Mouse (Mus musculus): ENCODE measurements around the gene Trp53bp2. TPM values are rescaled to one million over a fixed set of nuclear protein-coding genes. Genes with fewer than 3 reads are reported as not detected.

Trp53bp2 gene
- 16.0 and 19.4 TPM in 2 replicates for polyA plus RNA-seq (2015; fragmentation: Nextera tagmentation; extraction: Ambion mirVana)

DNA sequence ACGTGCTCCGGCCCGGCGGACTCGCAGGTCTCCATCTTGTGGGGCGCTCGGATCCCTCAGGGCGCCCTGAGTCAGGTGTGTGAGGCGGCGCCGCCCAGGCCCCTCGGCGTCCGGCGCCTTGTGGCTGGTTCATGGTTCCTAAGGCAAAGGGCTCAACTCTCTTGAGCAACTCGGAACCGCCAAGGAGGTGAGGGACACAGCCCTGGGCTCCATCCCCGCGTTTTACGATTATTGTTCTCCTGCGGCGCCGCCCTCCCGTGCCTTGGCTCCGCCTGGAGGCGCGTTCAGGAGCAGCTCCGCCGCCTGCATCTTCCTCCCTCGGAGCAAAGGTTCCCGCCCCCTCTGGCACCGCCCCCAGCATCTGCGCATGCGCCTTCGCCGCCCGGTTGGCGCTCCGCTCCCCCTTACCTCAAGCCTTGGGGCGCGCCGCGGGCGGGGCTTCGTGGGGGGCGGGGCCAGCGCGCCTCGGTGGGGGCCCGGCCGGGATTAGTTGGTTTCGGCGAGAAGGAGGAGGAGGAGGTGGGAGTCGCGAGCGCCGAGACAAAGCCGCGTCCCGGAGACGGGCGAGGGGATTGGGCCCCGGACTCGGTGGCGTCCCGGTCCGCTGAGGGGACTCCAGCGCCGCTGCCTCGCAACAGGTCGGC, at the start of gene Trp53bp2:
TSS of gene Trp53bp2 (plus strand) at position 489 of the 644 bp plus-strand sequence.
- Histone ChIP-seq H3K4me2 (ENCODE audit: low read length) (peak within 1 kb of the TSS; percentile 79), H3K36me3 (ENCODE audit: control insufficient read depth, insufficient read depth, low read length) (no peaks in the 10 kb centered on the region), H3K27ac (ENCODE audit: low read length) (peak within 1 kb of the TSS; percentile 98), H3K9me3 (replicated peaks; ENCODE audit: control insufficient read depth, low read length, poor library complexity, severe bottlenecking) (no peaks in the 10 kb centered on the region), H3K9ac (ENCODE audit: low read depth, low read length) (peak within 1 kb of the TSS; percentile 93), H3K4me1 (ENCODE audit: control insufficient read depth, insufficient read depth, low read length) (peaks cover 26% of the 10 kb centered on the region), H3K27me3 (ENCODE audit: control insufficient read depth, insufficient read depth, low read depth, low read length) (no peaks in the 10 kb centered on the region), H3K4me3 (ENCODE audit: low read depth, low read length) (peak within 1 kb of the TSS; percentile 94)
- peak; percentile 97 for ATAC-seq
- WGBS, result under 1% methylated on average over 66 of the region's 71 CpGs

DNA sequence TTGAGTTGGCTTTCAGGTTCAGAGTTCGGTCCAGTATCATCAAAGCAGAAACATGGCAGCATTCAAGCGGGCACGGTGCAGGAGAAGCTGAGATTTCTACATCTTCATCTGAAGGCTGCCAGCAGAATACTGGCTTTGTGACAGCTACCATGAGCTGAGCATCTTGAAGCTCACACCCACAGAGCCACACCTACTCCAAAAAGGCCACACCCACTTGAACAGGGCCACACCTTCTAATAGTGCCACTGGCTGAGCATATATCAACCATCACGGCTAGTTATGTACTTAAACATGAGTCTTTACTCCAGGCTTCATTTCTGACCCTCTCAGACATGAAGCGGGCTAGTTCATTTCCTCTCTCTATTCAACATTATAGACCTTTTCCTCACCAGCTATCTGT, 46.3 kb upstream of the Trp53bp2 start:
- 92% methylated on average over 5 of the region's 5 CpGs for WGBS
- Histone ChIP-seq H3K9ac (ENCODE audit: low read depth, low read length) (no peak overlapping the region), H3K27me3 (ENCODE audit: control insufficient read depth, insufficient read depth, low read depth, low read length) (no peaks in the 10 kb centered on the region), H3K4me1 (ENCODE audit: control insufficient read depth, insufficient read depth, low read length) (no peaks in the 10 kb centered on the region), H3K4me3 (ENCODE audit: low read depth, low read length) (no peak overlapping the region), H3K27ac (ENCODE audit: low read length) (no peak overlapping the region), H3K9me3 (replicated peaks; ENCODE audit: control insufficient read depth, low read length, poor library complexity, severe bottlenecking) (no peaks in the 10 kb centered on the region), H3K4me2 (ENCODE audit: low read length) (no peak overlapping the region), H3K36me3 (ENCODE audit: control insufficient read depth, insufficient read depth, low read length) (no peaks in the 10 kb centered on the region)
- ATAC-seq, result no peak

DNA sequence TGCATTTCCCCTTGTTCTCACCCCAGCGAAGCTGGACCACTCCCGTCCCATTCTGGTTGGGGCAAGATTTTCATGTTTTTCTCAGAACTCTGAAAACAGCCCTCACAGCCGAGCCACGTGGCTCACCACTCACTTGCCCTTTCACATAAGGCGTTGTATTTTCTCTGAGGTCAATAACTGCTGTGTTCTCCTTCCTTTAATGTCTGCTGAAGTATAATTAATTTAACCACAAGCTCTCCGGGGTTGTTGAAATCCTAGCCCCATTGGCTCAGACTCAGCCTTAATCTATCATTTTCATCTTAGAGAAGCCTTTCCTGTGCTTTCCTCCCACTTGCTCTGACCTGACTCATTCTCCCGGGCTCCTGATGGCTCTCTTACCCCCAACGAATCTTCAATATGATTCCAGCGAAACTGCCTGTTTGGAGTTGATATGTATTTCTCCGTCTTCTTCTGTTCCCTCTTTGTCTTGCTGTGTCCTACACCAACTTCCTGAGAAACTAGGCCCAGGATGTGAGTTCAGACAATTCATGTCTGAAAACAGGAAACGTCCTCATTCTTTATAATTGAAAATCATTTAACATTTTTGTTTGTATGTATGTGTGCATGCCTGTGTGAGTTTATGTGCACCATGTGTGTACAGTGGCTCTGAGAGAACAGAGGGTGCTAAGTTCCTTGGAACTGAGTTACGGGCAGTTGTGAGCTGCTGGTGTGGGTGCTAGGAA, 45.1 kb upstream of the Trp53bp2 start:
- Histone ChIP-seq H3K36me3 (ENCODE audit: control insufficient read depth, insufficient read depth, low read length) (no peaks in the 10 kb centered on the region), H3K9me3 (replicated peaks; ENCODE audit: control insufficient read depth, low read length, poor library complexity, severe bottlenecking) (no peaks in the 10 kb centered on the region), H3K27me3 (ENCODE audit: control insufficient read depth, insufficient read depth, low read depth, low read length) (no peaks in the 10 kb centered on the region), H3K4me2 (ENCODE audit: low read length) (no peak overlapping the region), H3K9ac (ENCODE audit: low read depth, low read length) (no peak overlapping the region), H3K27ac (ENCODE audit: low read length) (no peak overlapping the region), H3K4me3 (ENCODE audit: low read depth, low read length) (no peak overlapping the region), H3K4me1 (ENCODE audit: control insufficient read depth, insufficient read depth, low read length) (no peaks in the 10 kb centered on the region)
- 71% methylated on average over 12 of the region's 12 CpGs for WGBS
- no peak for ATAC-seq

DNA sequence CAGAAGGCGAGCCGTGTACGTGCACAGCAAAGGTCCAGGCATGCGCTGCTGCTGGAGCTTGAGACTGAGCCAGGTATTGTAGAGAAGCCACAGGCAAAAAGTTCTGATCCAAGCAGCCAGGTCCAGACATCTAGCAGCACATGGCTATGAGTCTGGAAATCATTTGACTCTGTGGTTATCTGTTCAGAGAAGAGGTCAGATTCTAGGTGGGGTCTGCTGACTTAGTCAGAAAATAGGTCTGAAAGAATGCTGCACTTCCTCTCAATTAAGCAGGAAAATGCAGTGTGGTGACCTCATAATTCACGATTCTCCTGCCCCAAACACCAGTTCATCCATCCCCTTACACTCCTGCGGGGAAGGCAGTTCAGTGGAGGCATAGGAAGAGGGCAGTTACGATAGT, 40.7 kb upstream of the Trp53bp2 start:
- ATAC-seq, result no peak
- H3K36me3 ChIP-seq (ENCODE audit: control insufficient read depth, insufficient read depth, low read length), result no peaks in the 10 kb centered on the region
- WGBS, result 83% methylated on average over 7 of the region's 7 CpGs

DNA sequence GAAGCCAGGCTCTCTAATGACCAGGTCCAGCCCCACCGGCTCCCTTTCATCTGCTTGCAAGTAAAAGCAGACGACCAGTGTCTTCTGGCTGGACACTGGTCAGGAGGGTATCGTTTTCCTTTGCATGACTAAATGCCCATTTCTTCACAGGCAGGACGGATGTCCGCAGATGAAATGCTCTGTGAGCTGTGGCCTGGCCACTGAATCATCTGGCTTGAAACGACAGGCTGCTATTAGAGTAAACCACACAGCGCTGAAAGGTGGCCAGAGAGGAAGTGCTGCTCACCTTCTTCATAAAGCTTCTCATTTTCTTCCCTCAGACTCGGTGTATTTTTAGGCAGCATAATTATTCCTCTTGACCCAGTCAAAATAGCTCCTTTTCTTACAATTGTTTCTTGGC, 40.2 kb upstream of the Trp53bp2 start:
- H3K4me2 ChIP-seq (ENCODE audit: low read length), result no peak overlapping the region
- no peak overlapping the region for H3K9ac ChIP-seq (ENCODE audit: low read depth, low read length)
- 78% methylated on average over 8 of the region's 8 CpGs for WGBS
- no peaks in the 10 kb centered on the region for H3K36me3 ChIP-seq (ENCODE audit: control insufficient read depth, insufficient read depth, low read length)
- no peaks in the 10 kb centered on the region for H3K9me3 ChIP-seq (replicated peaks; ENCODE audit: control insufficient read depth, low read length, poor library complexity, severe bottlenecking)
- no peak overlapping the region for H3K27ac ChIP-seq (ENCODE audit: low read length)
- H3K4me3 ChIP-seq (ENCODE audit: low read depth, low read length), result no peak overlapping the region
- H3K27me3 ChIP-seq (ENCODE audit: control insufficient read depth, insufficient read depth, low read depth, low read length), result no peaks in the 10 kb centered on the region
- no peaks in the 10 kb centered on the region for H3K4me1 ChIP-seq (ENCODE audit: control insufficient read depth, insufficient read depth, low read length)
- ATAC-seq, result no peak

More for the DNA sequence above, 40.7 kb upstream of the Trp53bp2 start:
- Histone ChIP-seq H3K9ac (ENCODE audit: low read depth, low read length) (no peak overlapping the region), H3K4me1 (ENCODE audit: control insufficient read depth, insufficient read depth, low read length) (no peaks in the 10 kb centered on the region), H3K27ac (ENCODE audit: low read length) (no peak overlapping the region), H3K4me3 (ENCODE audit: low read depth, low read length) (no peak overlapping the region), H3K27me3 (ENCODE audit: control insufficient read depth, insufficient read depth, low read depth, low read length) (no peaks in the 10 kb centered on the region), H3K4me2 (ENCODE audit: low read length) (no peak overlapping the region), H3K9me3 (replicated peaks; ENCODE audit: control insufficient read depth, low read length, poor library complexity, severe bottlenecking) (no peaks in the 10 kb centered on the region)

DNA sequence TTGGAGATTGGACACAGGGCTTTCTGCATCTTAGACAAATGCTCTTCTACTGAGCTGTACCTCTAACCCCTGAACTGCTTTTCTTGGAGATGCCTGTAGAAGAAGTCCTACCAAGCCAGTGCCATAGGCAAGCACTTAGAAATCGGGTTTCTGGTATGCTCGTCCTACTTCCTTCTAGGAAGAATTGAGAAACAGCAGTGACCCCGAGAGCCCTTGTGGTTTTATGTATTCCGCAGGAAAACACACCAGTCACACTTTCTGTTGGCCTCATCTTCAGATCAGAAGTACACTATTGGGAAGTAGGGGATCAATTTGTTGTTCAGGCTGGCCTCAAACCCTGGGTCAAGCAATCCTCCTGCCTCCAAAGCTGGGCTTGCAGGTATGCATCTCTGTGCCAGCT, 39.5 kb upstream of the Trp53bp2 start:
- 78% methylated on average over 4 of the region's 4 CpGs for WGBS
- no peak overlapping the region for H3K4me2 ChIP-seq (ENCODE audit: low read length)

DNA sequence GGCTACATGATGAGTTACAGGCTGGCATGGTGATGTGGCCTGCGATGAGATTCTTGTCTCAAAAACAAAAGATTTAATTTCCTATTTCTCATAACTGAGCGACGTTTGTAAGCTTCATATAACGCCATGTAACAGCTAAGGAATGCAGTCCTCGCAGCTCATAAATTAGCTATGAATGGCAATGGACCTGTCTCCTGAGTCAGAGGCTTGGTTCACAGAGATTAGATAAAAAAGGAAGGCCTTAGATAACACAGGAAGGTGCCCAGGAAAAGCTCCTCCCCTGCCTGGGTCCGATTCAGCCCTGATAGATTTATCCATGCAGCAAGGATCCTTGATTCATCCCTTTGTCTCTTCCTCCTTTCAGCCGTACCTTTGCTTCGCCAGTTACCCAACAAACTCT, 37.1 kb upstream of the Trp53bp2 start:
- Histone ChIP-seq H3K4me1 (ENCODE audit: control insufficient read depth, insufficient read depth, low read length) (no peaks in the 10 kb centered on the region), H3K27me3 (ENCODE audit: control insufficient read depth, insufficient read depth, low read depth, low read length) (no peaks in the 10 kb centered on the region), H3K9me3 (replicated peaks; ENCODE audit: control insufficient read depth, low read length, poor library complexity, severe bottlenecking) (no peaks in the 10 kb centered on the region), H3K27ac (ENCODE audit: low read length) (no peak overlapping the region), H3K9ac (ENCODE audit: low read depth, low read length) (no peak overlapping the region), H3K36me3 (ENCODE audit: control insufficient read depth, insufficient read depth, low read length) (no peaks in the 10 kb centered on the region), H3K4me2 (ENCODE audit: low read length) (no peak overlapping the region), H3K4me3 (ENCODE audit: low read depth, low read length) (no peak overlapping the region)
- 78% methylated on average over 8 of the region's 8 CpGs for WGBS
- no peak for ATAC-seq

More for the DNA sequence above, 39.5 kb upstream of the Trp53bp2 start:
- H3K9ac ChIP-seq (ENCODE audit: low read depth, low read length), result no peak overlapping the region
- no peaks in the 10 kb centered on the region for H3K27me3 ChIP-seq (ENCODE audit: control insufficient read depth, insufficient read depth, low read depth, low read length)
- H3K36me3 ChIP-seq (ENCODE audit: control insufficient read depth, insufficient read depth, low read length), result no peaks in the 10 kb centered on the region
- no peaks in the 10 kb centered on the region for H3K9me3 ChIP-seq (replicated peaks; ENCODE audit: control insufficient read depth, low read length, poor library complexity, severe bottlenecking)
- no peak overlapping the region for H3K4me3 ChIP-seq (ENCODE audit: low read depth, low read length)
- no peak overlapping the region for H3K27ac ChIP-seq (ENCODE audit: low read length)
- ATAC-seq, result no peak
- no peaks in the 10 kb centered on the region for H3K4me1 ChIP-seq (ENCODE audit: control insufficient read depth, insufficient read depth, low read length)

DNA sequence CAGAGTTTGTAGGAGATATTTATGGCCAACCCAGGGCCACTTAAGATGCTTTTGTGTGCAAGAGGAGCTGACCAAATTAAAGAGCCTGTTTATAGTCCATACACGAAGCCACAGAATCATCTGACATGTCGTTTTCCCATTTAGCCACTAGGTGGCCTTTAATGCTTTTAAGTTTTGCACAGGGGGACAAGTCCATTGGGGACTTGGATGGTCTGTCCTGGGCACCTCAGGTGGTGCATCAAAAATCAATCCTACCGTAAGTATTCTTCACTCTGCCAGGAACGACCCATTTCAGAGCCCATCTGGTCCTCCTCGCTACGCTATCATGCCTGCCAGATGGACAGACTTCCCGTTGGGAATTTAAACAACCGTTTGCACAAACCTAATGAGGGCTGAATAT, 32.8 kb upstream of the Trp53bp2 start:
- Histone ChIP-seq H3K4me3 (ENCODE audit: low read depth, low read length) (no peak overlapping the region), H3K9ac (ENCODE audit: low read depth, low read length) (no peak overlapping the region), H3K27ac (ENCODE audit: low read length) (no peak overlapping the region), H3K9me3 (replicated peaks; ENCODE audit: control insufficient read depth, low read length, poor library complexity, severe bottlenecking) (no peaks in the 10 kb centered on the region), H3K4me2 (ENCODE audit: low read length) (peak overlapping the region; percentile 19; the same call in 1 of the 2 replicates), H3K27me3 (ENCODE audit: control insufficient read depth, insufficient read depth, low read depth, low read length) (no peaks in the 10 kb centered on the region), H3K36me3 (ENCODE audit: control insufficient read depth, insufficient read depth, low read length) (no peaks in the 10 kb centered on the region), H3K4me1 (ENCODE audit: control insufficient read depth, insufficient read depth, low read length) (no peaks in the 10 kb centered on the region)
- WGBS, result 10% methylated on average over 8 of the region's 8 CpGs
- ATAC-seq, result peak; percentile 45; the same call in 1 of the 2 replicates

DNA sequence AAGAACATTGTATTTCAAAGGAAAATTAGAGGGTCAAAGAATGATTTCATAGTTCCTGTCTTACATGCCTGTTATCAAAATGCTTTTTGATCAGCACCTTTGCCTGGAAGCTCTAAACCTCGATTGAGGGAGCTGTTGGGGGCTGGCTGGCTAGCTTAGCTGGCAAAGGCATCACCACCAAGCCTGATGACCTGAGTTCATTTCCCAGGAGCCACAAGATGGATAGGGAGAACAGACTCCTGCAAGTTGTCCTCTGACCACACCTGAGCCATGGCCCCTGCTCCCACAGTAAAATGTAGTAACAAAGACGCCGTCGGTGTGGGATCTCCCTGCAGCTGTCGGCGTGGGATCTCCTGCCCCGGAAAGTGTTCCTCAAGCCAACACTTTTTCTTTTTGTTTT, 32.1 kb upstream of the Trp53bp2 start:
- Histone ChIP-seq H3K4me1 (ENCODE audit: control insufficient read depth, insufficient read depth, low read length) (no peaks in the 10 kb centered on the region), H3K36me3 (ENCODE audit: control insufficient read depth, insufficient read depth, low read length) (no peaks in the 10 kb centered on the region), H3K9ac (ENCODE audit: low read depth, low read length) (no peak overlapping the region), H3K9me3 (replicated peaks; ENCODE audit: control insufficient read depth, low read length, poor library complexity, severe bottlenecking) (no peaks in the 10 kb centered on the region), H3K4me3 (ENCODE audit: low read depth, low read length) (no peak overlapping the region), H3K27ac (ENCODE audit: low read length) (no peak overlapping the region), H3K4me2 (ENCODE audit: low read length) (no peak overlapping the region), H3K27me3 (ENCODE audit: control insufficient read depth, insufficient read depth, low read depth, low read length) (no peaks in the 10 kb centered on the region)
- WGBS, result 83% methylated on average over 7 of the region's 7 CpGs
- no peak for ATAC-seq

Measured in midbrain, embryonic 16.5 days (tissue).